Mouse (Mus musculus): ENCODE results near the gene Mecom. TPM values are rescaled to one million over a fixed set of nuclear protein-coding genes. Genes with fewer than 3 reads are reported as not detected.
A peak's percentile ranks its signal among the peaks of the same experiment; 100 is the strongest.

Mecom gene
- polyA plus RNA-seq, 1 experiment from 2014 or later: 6.9 TPM

DNA sequence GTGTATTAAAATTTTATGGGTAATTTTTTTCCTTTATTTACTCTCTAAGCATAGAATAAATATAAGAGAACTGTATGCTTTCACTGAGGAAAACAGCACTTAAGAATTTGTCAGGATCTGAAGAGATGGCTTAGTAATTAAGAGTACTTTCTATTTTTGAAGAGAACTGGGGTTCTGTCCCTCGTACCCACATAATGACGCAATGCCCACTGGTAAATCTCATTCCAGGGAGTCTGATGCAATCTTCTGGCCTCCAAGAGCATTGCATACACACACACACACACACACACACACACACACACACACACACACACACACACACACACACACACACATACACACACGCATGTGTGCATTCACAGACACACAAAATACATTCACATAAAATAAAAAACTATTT lies 504.3 kb downstream of the Mecom start:
- no peak overlapping the region for H3K27ac ChIP-seq (replicated peaks)
- H3K4me1 ChIP-seq (replicated peaks): no peaks in the 10 kb centered on the region
- 96% methylated on average over 3 of the region's 3 CpGs for WGBS
- ATAC-seq (ENCODE audit: low FRiP score, low read depth): no peak
- H3K4me2 ChIP-seq: no peak overlapping the region
- H3K4me3 ChIP-seq: no peak overlapping the region
- no peaks in the 10 kb centered on the region for H3K27me3 ChIP-seq
- H3K9ac ChIP-seq: no peak overlapping the region
- no peaks in the 10 kb centered on the region for H3K36me3 ChIP-seq
- no peaks in the 10 kb centered on the region for H3K9me3 ChIP-seq

DNA sequence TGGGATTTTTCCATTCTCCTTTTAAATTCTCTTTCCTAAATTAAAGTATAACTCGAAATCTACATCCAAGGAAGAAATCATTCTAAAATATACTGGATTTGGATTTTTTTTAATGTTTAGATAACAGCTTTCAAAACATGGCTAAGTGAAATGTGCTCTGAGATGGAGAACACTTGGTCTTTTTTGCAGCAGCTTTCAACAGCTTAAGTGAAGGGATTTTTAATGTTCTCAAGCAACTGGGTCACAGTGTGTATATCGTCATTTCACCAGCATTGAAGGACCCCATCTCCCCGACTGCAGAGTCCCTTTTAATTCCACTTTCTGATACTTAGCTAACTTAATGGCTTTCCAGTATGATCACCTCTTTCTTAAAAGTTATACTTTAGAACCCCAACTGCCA lies 509.3 kb downstream of the Mecom start:
- Histone ChIP-seq H3K36me3 (no peaks in the 10 kb centered on the region), H3K4me3 (no peak overlapping the region), H3K27ac (replicated peaks) (no peak overlapping the region), H3K9me3 (no peaks in the 10 kb centered on the region), H3K9ac (no peak overlapping the region), H3K4me1 (replicated peaks) (no peaks in the 10 kb centered on the region), H3K27me3 (no peaks in the 10 kb centered on the region), H3K4me2 (no peak overlapping the region)
- WGBS: 88% methylated on average over 3 of the region's 3 CpGs
- ATAC-seq (ENCODE audit: low FRiP score, low read depth): no peak

DNA sequence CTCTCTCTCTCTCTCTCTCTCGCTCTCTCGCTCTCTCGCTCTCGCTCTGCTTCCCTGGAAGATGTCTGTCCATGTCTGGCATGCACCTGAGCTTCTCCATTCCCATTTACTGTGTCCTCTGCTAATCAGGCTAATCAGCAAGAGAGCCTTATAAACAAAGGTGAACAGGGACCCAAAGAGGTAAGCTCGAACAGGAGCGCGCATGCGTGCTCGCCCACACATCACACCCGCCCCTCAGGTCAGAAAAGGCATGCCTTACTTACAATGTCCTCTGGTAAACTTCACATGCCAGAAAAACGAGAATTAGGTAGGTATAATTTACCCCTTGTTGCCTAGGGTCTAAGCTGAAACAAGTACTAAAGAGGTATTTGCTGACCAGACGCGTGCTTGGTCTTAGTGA lies 527.8 kb downstream of the Mecom start:
- Histone ChIP-seq H3K4me1 (replicated peaks) (peaks cover 4% of the 10 kb centered on the region; the same call in 1 of the 2 replicates), H3K4me2 (no peak overlapping the region), H3K27ac (replicated peaks) (no peak overlapping the region), H3K9ac (no peak overlapping the region), H3K4me3 (no peak overlapping the region), H3K27me3 (0 out of 2 replicates have a peak, but pooled peaks cover 5% of the 10 kb centered on the region), H3K9me3 (no peaks in the 10 kb centered on the region), H3K36me3 (no peaks in the 10 kb centered on the region)
- no peak for ATAC-seq (ENCODE audit: low FRiP score, low read depth)
- 95% methylated on average over 13 of the region's 13 CpGs for WGBS

DNA sequence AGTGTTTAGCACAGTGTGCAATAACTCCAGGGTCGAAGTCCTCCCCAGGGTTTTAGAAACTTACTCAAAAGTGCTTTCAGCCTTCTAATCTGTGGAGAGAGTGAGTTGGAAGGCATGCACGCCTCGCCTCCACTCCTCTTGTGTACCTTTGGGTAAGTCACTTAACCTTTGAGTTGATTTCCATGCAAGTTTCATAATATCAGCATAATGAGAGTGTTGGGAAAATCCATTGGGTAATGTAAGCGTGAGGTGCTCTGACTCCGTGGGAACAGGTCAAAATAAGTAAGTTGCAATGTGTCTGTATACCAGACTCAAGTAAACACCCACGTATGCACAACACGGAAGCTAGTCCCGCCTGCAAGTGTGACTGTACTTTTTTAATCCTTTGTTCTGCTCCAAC lies 528.4 kb downstream of the Mecom start:
- Histone ChIP-seq H3K36me3 (no peaks in the 10 kb centered on the region), H3K4me2 (no peak overlapping the region), H3K9ac (no peak overlapping the region), H3K27ac (replicated peaks) (no peak overlapping the region), H3K27me3 (0 out of 2 replicates have a peak, but pooled peaks cover 5% of the 10 kb centered on the region), H3K4me1 (replicated peaks) (peaks cover 4% of the 10 kb centered on the region; the same call in 1 of the 2 replicates), H3K4me3 (no peak overlapping the region), H3K9me3 (no peaks in the 10 kb centered on the region)
- 86% methylated on average over 8 of the region's 8 CpGs for WGBS
- ATAC-seq (ENCODE audit: low FRiP score, low read depth): no peak

GRCm38 (mm10) chr3:30018202-30018601 lies 529.6 kb downstream of the Mecom start:
- H3K9ac ChIP-seq: no peak overlapping the region
- 0 out of 2 replicates have a peak, but pooled peaks cover 5% of the 10 kb centered on the region for H3K27me3 ChIP-seq
- no peak overlapping the region for H3K4me3 ChIP-seq
- no peaks in the 10 kb centered on the region for H3K36me3 ChIP-seq
- H3K4me1 ChIP-seq (replicated peaks): peaks cover 5% of the 10 kb centered on the region
- H3K4me2 ChIP-seq: no peak overlapping the region
- ATAC-seq (ENCODE audit: low FRiP score, low read depth): no peak
- no peak overlapping the region for H3K27ac ChIP-seq (replicated peaks)
- WGBS: 27% methylated on average over 12 of the region's 12 CpGs
- no peaks in the 10 kb centered on the region for H3K9me3 ChIP-seq

- Histone ChIP-seq H3K4me2 (no peak overlapping the region), H3K9ac (no peak overlapping the region), H3K4me1 (replicated peaks) (peaks cover 16% of the 10 kb centered on the region), H3K36me3 (no peaks in the 10 kb centered on the region), H3K9me3 (no peaks in the 10 kb centered on the region), H3K4me3 (no peak overlapping the region), H3K27me3 (0 out of 2 replicates have a peak, but pooled peaks cover 5% of the 10 kb centered on the region), H3K27ac (replicated peaks) (no peak overlapping the region)
- WGBS: 76% methylated on average over 5 of the region's 5 CpGs
- ATAC-seq (ENCODE audit: low FRiP score, low read depth): no peak
These were observed 531.0 kb downstream of the Mecom start for GRCm38 (mm10) chr3:30016766-30017165.

DNA sequence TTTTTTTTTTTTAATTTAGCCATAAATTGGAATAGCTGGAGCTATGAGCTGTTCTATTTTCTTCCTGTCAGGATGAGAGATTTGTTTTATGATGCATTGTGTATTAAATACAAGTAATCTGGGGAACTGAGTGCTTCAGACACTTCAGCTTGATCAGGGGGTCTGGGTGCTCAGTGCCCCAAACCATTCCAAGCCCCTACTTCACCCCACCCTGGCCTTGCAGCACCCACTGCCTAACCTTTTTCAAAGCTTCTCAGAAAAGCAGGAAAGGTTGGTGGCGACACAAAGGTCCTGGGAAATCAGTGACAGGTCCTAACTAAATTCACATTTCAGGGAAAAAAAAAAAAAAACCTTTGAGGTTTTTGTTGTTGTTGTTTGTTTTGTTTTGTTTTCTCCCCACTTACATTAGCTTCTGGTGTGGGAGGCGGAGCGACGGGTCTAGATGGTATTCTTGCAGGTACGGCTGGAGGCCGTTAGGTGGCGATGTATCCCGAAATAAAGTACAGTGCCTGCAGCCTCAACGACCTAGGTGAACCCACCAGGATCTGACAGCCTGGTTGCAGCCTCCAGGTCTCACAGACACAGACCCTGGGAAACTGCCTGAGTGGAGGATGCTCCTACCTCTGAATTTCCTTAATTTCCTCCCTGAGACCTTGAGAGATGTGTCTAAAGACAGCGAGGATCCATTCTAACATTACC lies 532.7 kb downstream of the Mecom start:
- no peak overlapping the region for H3K9ac ChIP-seq
- ATAC-seq (ENCODE audit: low FRiP score, low read depth): peak; percentile 86
- peaks cover 16% of the 10 kb centered on the region for H3K27me3 ChIP-seq
- no peak overlapping the region for H3K4me2 ChIP-seq
- H3K36me3 ChIP-seq: no peaks in the 10 kb centered on the region
- peaks cover 16% of the 10 kb centered on the region for H3K4me1 ChIP-seq (replicated peaks)
- no peaks in the 10 kb centered on the region for H3K9me3 ChIP-seq
- H3K4me3 ChIP-seq: no peak overlapping the region
- no peak overlapping the region for H3K27ac ChIP-seq (replicated peaks)
- 11% methylated on average over 10 of the region's 10 CpGs for WGBS

GRCm38 (mm10) chr3:30014279-30014678 lies 533.5 kb downstream of the Mecom start:
- WGBS: 37% methylated on average over 1 of the region's 1 CpGs
- no peak overlapping the region for H3K4me2 ChIP-seq

DNA sequence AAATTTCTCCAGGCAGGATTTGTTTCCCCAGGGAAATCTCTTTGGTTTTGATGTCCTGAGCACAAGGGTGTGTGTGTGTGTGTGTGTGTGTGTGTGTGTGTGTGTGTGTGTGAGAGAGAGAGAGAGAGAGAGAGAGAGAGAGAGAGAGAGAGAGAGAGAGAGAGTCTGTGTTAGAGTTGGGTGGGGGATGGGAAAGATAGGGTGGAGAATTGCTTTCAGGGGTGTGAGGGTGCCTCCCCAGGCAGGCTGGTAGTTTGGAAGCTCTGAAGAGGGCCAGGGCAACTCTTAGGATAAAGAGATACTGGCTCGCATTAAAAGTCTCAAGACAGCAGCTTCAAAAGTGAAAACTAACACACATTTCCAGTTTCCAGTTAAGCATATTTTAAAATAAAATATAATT lies 534.4 kb downstream of the Mecom start:
- peaks cover 16% of the 10 kb centered on the region for H3K4me1 ChIP-seq (replicated peaks)
- H3K36me3 ChIP-seq: no peaks in the 10 kb centered on the region
- H3K9me3 ChIP-seq: no peaks in the 10 kb centered on the region
- peaks cover 20% of the 10 kb centered on the region for H3K27me3 ChIP-seq
- no peak for ATAC-seq (ENCODE audit: low FRiP score, low read depth)
- peak overlapping the region; percentile 71 for H3K27ac ChIP-seq (replicated peaks)
- 35% methylated on average over 1 of the region's 1 CpGs for WGBS
- no peak overlapping the region for H3K9ac ChIP-seq
- peak overlapping the region; percentile 44 for H3K4me3 ChIP-seq
- peak overlapping the region; percentile 81 for H3K4me2 ChIP-seq

More at GRCm38 (mm10) chr3:30014279-30014678, 533.5 kb downstream of the Mecom start:
- Histone ChIP-seq H3K9me3 (no peaks in the 10 kb centered on the region), H3K9ac (no peak overlapping the region), H3K36me3 (no peaks in the 10 kb centered on the region), H3K27me3 (peaks cover 20% of the 10 kb centered on the region), H3K4me3 (no peak overlapping the region), H3K4me1 (replicated peaks) (peaks cover 16% of the 10 kb centered on the region), H3K27ac (replicated peaks) (no peak overlapping the region)
- ATAC-seq (ENCODE audit: low FRiP score, low read depth): no peak

DNA sequence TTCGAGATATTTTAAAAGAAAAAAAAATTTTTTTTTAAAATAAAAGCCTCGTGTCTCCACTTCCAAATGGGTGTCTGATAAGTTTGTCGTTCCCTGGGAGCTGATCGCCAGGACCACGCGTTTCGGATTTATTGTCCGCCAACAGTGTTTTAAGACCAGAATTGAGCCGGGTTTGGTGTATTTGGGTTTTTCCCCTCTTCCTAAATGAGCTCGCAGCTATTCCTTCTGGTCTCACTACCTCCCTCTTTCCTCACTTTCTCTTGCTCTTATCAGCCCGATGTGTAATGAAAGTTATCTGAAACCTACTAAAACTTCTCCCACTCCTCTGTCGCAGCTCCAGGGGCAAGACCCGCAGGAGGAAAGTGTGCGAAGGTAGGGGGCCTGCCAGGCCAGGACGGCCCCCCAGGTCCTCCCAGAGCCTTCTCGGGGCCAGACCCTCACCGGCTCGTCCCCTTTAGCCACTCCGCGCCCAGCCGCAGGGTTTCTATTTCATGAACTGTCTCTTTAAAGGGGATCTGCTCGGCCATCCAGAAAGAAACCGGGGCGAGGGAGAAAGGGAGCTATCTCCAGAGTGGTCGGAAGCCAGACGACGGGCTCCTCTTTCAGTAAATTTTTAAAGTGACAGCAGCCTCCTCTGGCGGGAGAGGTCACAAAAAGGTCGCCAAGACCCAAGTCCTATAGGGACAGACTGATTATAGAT lies 535.0 kb downstream of the Mecom start:
- Histone ChIP-seq H3K27me3 (peaks cover 20% of the 10 kb centered on the region), H3K4me2 (peak overlapping the region; percentile 81), H3K4me1 (replicated peaks) (peaks cover 16% of the 10 kb centered on the region), H3K9me3 (no peaks in the 10 kb centered on the region), H3K36me3 (no peaks in the 10 kb centered on the region), H3K9ac (peak overlapping the region; percentile 42), H3K27ac (replicated peaks) (peak overlapping the region; percentile 71), H3K4me3 (peak overlapping the region; percentile 44)
- ATAC-seq (ENCODE audit: low FRiP score, low read depth): 0 out of 2 replicates have a peak, but pooled peaks have one; percentile 46
- WGBS: under 1% methylated on average over 29 of the region's 29 CpGs

GRCm38 (mm10) chr3:30012150-30012549 lies 535.7 kb downstream of the Mecom start:
- WGBS: under 1% methylated on average over 27 of the region's 27 CpGs
- ATAC-seq (ENCODE audit: low FRiP score, low read depth): no peak
- peak overlapping the region; percentile 49 for H3K27ac ChIP-seq (replicated peaks)

DNA sequence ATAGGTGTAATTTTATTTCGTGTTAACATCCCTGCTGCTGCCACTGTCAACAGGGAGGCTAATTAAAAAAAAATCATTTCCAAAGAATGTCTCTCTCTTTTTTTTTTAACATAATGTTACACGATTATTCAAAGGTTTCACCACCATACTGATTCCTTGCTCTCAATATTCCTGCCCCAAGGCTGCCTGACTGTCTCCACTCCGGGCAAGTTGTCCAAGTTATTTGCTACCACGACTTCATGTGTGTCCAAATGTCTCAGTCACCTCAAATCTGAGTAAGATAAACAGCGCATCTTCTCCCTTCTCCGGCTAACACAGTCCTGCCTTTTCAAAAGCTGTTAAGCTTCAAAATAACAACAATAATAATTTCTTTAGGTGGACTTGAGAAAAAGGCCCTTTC lies 536.1 kb downstream of the Mecom start:
- H3K9ac ChIP-seq: no peak overlapping the region
- H3K27me3 ChIP-seq: peaks cover 22% of the 10 kb centered on the region
- 0 out of 2 replicates have a peak overlapping the region, but pooled peaks have one; percentile 49 for H3K27ac ChIP-seq (replicated peaks)
- no peak for ATAC-seq (ENCODE audit: low FRiP score, low read depth)
- no peaks in the 10 kb centered on the region for H3K9me3 ChIP-seq
- H3K4me3 ChIP-seq: peak overlapping the region; percentile 44
- peak overlapping the region; percentile 81 for H3K4me2 ChIP-seq
- WGBS: 9% methylated on average over 6 of the region's 6 CpGs
- H3K4me1 ChIP-seq (replicated peaks): peaks cover 16% of the 10 kb centered on the region
- H3K36me3 ChIP-seq: no peaks in the 10 kb centered on the region

More at GRCm38 (mm10) chr3:30012150-30012549, 535.7 kb downstream of the Mecom start:
- peak overlapping the region; percentile 44 for H3K4me3 ChIP-seq
- no peaks in the 10 kb centered on the region for H3K36me3 ChIP-seq
- peaks cover 16% of the 10 kb centered on the region for H3K4me1 ChIP-seq (replicated peaks)
- peak overlapping the region; percentile 81 for H3K4me2 ChIP-seq
- H3K27me3 ChIP-seq: peaks cover 22% of the 10 kb centered on the region
- H3K9me3 ChIP-seq: no peaks in the 10 kb centered on the region
- H3K9ac ChIP-seq: peak overlapping the region; percentile 42

All from hindbrain, embryonic 15.5 days (tissue).